Mouse (Mus musculus) ZHBTc4 (cell line): ENCODE measurements around the gene Tdrd7.

Source experiments
- DNase-seq: peaks from one replicate; pipeline ENCODE4 v3.0.0-alpha.2; 2011; ENCODE audit warnings: low read depth, low spot score

The Tdrd7 gene

DNA sequence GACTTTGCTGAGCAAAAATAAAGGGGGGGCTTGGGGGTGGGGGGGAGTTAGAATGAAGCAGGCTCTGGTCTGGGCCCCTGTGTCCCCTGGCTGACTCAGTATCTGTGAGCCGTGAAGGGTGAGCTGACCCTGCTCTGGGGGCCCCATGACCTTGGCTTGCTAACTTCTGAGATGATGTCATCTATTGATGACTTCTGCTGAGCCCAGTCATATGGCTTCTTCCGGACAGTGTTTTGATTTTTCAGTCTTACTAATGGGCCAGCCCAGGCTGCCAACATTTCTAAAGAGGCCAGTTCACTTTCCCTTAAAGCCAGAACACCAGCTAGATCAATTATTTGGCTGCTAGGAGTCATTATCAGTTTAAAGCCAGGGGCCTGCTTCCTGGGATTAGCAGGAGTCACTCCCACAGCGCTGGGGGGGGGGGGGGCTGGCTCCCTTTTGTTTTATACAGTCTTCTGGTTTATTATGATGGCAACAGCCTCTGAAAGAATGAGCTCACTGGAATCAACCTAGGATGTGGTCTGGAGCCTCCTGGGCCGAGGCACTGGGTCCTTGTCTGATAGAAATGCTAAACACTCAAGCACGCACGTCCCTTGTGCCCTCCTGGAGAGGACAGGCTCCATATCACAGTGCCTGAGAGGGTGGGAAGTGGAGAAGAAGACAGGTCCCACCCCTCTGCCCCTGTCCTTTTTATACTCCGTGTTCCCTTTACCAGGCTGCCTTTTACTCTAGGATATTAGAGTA lies 76.8 kb downstream of the Tdrd7 start:
- DNase-seq = no peak

DNA sequence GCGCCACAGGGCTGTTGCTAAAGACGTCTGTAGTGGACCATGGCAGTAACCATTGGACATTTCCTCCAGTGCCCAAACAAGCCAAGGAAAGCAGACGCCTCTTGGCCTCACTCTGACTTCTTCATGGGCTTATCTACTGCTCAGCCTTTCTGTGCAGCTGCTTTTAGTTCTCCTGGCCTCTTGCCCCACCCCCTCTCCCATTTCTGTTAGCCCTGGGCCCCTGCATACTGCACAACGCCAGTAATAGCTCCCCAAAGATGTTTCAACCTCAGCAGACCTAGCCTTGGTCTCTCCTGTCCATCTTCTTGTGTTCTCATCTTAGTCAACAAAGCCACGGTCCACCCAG lies 77.3 kb downstream of the Tdrd7 start:
- DNase-seq = no peak

DNA sequence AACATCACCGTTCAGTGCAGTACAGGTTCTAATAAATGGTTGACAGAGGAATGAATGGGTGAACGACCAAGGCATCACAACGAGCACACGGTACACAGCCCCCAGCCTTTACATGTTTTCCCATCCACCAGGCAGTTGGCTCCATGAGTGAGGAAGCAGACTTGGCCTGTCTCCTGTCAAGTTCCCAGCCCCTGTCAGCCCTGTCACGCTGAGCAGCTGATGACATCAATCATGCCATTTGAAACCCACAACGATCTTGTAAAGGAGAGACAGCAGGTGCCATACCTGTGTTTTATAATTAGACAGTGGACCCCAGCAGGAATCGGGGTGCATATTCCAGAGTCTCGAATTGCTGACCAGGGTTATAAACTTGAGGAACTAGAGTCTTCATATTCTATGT lies 78.2 kb downstream of the Tdrd7 start:
- no peak for DNase-seq

DNA sequence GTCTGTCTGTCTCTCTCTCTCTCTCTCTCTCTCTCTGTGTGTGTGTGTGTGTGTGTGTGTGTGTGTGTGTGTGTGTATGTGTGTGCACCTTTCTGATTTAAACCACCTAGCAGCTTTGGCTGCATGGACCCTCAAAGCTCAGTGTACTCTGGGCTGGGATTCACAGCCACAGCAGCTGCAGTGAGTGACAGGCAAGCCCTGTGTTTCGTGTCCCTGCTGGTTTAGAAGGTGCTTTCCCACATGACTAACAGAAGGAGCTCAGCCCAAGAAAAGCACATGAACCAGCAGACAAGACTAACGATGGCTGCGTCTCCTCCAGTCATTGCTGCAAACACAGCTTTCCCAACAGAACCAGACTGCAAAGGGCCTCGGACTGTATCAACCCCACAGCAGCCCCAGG lies 82.8 kb downstream of the Tdrd7 start:
- no peak for DNase-seq

DNA sequence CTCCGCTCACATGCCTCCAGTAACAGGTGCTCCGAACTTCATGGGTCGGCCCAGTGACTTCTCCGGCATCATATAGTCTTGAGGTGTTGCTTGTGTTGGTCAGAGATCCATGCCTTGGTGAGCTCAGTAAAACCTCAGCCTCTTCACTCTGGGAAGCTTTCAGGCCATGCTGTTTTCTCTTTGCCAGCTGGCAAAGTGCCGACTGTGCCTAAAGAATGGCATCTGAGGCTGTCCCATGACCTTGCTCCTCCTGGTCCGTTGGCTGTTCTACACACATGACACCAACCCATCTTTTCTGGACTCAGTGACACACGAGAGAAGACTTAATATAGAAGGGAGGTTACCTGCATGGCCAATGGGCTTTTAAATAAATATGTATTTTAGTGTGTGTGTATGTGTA lies 83.3 kb downstream of the Tdrd7 start:
- no peak for DNase-seq

DNA sequence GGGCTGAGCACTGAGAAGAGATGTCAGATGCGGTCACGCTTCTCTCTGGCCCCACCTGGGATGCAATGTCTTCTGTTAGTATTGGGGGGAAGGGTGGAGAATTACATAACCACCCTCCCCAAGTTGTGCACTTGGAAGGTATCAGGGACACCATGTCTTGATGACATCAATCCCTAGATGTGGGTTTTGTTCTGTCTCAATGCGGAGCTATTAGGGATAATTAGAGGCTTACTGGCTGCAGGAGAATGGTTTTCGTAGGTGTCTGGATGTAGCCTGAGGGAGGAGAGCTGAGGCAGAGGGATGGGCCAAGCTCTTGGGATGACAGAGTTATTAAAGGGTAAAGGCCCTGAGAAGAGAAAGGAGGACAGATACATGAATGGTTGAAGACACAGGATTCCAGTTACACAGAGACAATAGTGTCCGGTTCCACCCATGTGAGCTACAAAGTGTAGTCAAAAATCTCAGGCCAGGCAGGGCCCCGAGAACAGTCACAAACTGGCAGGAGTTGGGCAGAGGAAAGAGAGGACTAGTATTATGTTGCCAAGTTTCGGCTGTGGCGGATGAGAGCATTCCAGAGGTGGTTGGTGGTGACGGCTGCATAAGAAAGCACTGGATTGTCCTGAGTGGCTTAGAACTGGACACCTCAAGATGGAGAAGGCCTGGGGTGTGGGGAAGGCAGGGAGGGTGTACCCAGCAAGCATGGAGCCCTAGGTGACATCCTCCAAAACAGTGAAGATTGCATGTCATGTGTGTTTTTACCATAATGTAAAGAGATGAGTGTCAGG lies 88.4 kb downstream of the Tdrd7 start:
- DNase-seq = no peak

DNA sequence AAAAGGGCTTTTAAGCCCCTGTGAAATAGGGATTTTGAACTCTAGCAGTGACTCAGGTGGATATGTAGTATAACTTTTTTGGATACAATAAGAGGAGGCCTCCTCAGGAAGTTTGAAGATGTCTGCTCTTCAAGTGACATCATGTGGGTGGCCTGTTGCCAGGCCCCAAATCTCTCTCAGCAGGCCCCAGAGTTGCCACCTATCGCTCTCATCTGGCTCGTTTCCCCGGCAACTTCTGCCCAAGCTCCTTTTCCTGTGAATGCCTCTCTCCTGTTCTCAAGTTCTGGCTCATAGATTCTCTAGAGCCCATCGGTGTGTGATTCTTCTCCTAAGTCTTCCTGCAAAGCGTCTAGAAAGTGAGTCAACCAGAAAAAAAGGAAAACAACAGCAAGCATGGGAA lies 91.0 kb downstream of the Tdrd7 start:
- DNase-seq = no peak

DNA sequence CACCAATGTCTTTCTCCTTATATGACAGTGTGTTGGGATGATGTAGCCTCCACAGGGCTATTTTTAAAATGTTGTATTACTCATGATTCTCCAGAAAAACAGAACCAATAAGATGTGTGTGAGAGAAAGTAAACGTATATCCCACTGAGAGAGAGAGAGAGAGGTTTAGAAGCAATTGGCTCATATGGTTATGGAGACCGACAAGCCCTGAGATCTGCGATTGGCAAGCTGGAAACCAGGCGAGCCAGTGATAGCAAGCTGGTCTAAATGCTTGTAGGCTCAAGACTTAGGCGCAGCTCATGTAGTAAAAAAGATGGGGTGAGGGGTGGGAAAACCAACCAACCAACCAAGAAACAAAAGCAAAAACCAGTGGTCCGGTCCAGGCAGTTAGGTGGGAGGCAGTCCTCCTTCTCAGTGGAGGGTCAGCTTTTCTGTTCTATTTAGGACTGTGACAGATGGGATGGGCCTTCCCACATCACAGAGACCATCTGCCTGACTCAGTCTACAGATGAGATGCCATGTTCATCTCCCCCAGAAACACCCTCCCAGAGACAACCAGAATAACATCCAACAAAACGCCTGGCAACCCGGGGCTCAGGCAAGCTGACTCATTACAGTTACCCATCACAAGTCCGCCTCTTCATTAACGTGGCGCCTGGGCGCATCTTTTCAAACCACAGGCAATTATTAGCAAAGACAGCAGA lies 96.3 kb downstream of the Tdrd7 start:
- no peak for DNase-seq

DNA sequence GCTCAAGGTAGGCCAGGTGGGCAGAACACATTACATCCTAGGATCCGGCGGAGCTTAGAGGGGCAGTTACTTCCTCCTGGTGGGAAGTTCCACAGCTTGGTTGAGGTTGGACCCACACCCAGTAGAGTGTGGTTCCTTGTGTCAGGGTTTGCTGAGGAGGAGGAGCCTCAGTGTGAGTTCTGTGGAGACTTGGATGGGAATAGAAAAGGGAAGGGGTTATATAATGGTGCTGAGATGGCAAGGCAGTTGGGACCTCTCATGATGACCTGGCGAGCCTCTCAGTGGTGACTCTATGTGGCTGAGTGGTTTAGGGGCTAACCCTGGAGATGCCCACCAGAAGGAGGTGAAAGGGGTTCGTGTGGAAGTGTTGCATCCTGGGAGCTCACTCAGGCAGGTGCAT lies 98.7 kb downstream of the Tdrd7 start:
- no peak for DNase-seq

DNA sequence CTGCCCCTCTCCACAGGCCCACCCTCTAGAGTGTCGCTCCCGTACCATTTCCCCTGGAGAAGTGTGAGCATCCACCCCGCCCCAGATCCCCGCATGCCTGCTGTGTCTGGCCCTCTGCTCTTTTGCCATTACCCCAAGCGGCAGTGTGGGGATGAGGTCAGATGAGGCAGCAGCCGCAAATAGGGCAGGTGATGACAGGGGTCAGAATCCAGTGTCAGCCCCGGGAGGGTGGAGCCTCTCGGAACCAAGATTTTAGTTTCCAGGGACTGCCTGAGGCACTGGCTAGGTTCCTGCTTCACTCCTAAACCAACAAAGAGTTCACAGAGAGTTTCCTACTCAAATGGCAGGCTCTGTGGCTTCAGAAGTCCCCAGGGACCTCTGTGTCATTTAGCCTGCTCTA lies 99.1 kb downstream of the Tdrd7 start:
- DNase-seq = no peak

DNA sequence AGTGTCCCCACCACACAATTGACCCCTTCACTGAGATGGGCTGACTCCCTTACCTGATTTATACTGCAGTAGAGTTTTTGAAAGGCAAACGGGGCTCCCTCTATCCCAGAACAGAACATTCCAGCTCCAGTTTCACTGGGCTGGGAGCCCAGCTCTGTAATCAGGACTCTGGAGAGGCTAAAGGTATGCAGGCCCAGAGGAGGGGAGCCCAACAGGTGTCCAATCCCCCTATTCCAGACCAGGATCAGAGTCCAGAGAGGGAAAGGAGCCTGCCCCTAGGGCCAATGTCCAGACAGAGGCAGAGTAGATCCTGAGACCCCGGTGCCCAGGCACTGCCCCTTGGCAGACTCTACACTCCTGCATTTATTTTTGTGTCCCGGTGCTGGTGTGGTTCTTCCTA lies 99.8 kb downstream of the Tdrd7 start:
- no peak for DNase-seq

DNA sequence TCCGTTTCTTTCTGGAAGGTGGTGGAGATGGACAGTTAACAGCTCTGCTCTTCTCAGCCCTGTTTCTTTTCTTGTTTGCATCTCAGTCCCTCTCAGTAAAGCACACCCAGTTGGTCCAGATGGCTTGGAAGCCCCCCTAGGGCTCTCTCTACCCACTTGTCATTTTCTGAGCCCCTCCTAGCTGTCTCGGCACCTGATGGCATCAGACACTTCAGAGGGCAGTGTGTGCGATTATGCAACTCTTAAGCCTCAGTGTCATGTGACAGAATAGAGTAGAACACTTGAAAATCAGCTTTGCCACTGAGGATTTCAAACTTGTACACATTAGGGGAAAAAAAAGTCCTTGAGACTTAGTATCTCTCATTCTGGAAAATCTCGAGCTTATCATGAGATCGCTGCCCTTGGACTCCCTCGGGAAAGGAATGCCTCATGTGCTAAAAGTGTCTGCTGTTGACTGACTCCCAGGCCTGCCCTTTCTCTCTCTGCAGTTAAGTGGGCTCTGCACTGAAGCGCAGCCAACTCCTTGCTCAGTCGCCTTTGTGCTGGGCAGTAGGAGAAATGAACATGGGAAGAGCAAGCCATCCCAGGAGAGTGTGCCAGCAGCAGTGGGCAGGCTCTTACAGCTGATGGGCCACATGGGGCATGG lies 100.7 kb downstream of the Tdrd7 start:
- DNase-seq = no peak

DNA sequence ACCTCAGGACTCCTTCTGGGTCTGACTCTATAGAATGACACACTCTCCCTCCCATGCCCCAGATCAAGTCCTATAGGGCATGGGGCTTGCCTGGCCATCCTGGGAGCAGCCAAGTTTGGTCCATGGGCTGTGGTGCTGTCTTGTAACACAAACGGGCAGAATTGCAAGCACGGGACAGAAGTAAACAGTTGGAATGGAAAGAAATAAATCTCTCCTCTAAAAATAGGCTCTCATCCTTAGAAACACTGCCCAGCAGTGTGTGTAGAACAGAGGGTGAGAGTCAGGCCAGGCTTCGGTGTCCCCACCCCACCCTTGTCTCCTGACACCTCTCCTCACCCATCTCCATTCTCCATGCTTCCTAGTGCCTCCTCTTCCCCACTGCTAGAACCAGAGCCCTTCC lies 102.9 kb downstream of the Tdrd7 start:
- no peak for DNase-seq

DNA sequence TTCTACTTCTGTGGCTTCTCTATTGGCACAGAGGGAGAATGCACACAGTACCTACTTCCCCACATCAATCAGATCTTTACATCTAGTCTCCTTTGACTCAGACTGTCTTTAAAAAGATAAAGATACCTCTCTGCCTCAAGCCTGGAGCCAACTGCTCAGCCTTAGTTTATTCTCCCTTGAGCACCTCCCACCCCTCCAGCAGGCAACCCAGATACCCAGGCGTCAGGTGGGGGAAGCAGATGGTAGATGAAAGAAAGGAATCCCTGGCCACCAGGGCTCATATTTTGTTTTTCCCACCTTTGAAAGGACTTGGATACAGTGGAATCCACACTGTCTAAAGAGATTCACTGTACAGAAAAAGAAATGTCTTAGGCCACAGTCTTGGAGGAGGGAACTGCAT lies 103.4 kb downstream of the Tdrd7 start:
- no peak for DNase-seq

DNA sequence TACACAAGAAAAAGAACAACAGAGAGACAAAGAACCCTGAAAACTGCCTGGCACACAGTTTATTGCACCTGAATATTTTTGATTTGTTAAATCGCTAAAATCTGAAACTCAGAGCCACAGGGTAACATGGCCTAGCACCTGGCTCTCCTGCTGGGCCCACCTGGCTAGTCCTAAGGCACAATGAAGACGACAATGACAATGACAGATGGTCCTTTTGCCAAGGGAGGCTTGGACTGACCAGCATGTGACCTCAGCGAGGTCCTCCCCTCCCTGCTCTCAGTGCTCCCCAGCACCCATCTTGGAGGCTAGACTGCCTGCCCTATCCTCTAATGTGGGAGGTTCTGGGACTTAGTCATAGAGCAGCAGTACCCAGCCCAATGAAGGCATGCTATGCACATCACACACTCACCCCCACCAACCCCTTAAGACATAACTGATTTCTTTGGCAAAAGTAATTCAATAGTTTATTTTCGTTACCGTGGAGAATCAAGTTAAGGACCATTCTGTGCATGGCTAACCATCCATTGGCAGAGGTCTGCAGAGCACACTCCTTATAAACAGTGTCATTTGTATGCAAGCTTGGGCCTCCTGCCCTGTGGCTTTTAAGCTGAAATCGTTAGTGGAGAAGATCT lies 104.8 kb downstream of the Tdrd7 start:
- DNase-seq = no peak

DNA sequence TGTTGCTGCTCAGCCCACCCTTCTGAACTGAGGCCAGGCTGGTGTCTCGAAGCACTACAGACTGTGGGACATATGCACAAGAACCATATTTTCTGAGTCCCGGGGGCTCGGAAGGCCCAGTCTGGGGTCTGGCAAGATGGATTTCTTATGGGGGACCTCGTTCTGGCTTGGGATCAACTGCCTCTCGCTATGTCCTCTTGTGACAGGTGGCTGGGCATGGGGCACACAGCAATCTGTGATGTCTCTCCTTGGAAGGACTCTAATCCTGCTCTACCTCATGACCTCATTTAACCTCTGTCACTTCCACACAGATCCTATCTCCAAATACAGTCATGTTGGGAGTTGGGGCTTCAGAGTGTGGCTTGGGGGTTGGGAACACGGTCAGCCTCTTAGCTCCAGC lies 107.5 kb downstream of the Tdrd7 start:
- DNase-seq = no peak

DNA sequence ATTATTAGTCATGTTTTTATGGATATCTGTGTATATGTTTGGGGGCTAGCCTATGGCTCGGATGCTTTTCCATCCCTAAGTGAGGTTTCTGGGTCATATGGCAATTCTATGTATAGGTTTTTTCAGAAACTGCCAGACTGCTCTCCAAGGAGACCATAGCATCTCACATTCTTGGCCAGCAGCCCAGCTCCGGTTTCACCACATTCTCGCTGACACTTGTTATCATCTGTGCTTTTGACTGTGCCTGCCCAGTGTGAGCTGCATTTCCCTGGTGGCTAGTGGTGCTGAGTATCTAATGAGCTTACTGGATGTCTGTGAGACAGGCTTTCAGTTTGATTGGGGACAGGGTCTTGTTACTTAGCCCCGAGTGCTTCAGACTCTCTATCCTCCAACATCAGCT lies 108.6 kb downstream of the Tdrd7 start:
- DNase-seq = no peak

DNA sequence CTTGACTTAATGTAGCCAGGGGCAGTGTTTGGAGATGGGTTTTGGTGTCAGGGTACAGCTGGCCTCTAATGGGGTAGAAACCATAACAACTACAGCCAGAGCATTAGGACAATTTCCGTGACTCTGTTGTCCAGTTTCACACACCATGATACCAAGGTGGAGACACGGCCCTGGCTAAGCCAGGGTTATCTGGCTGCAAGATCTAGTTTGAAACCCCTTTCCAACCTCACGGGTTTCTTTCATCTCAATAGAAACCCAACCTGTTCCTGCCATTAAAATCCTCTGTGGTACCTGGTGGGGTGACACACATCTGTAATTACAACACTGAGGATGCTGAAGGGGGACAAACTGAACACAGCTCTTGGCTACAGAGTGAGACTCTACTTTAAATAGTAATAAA lies 110.5 kb downstream of the Tdrd7 start:
- no peak for DNase-seq

DNA sequence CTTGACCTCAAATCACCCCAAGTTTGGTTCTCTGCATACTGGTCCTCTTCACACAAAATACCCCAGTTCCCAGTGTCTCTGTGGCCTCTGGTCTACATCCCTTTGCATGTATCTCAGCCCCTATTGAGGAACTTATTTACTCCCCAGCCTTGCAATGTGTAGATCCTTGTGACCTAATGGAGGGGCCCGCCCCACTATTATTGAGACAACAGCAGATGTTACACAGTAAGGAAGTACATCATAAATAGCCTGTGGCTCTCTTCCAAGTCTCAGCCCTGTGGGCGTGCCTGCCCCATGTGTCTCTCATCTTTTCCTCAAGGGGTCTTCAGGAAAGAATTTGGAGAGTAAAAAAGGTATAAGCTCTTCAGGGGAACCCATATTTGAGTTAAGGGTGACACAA lies 111.8 kb downstream of the Tdrd7 start:
- no peak for DNase-seq

DNA sequence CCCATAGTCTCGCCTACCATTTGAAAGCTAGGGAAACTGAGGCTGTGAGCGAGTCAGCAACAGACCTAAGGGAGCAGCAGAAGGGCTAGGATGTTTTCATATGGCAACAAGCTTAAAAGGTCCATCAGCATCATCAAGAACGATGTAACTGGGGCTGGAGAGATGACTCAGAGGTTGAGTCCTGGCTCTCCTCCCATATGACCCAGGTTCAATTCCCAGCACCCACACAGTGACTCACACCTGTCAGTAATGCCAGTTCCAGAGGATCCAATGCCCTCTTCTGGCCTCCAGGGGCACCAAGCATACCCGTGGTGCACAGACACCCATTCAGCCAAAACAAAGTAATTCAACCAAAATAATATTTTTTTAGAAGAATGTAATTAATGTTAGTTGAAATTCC lies 115.1 kb downstream of the Tdrd7 start:
- DNase-seq = no peak

DNA sequence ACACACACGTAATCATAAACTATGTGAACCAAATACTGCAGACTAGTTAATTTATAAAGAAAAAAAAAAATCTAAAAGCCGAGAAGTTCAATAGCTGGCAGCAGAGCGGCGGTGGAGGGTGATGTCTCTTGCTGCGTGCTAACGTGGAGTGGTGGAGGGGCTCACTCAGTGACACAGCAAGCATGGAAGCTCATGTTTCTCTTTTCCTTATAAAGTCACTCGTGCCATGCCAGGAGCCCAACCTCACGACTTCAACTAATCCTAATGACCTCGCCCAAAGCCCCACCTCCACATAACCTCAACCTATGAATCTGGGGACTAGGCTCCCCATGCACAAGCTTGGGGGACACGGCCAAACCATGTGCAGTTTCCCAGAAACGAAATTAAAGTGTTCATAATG lies 117.4 kb downstream of the Tdrd7 start:
- no peak for DNase-seq
